Mouse (Mus musculus): ENCODE data around the gene Mndal.
"Not testable (repeated sequence)": the region's sequence is repeated elsewhere in the genome, so short reads cannot be mapped to it uniquely, and the experiment has no call there.

The Mndal gene

DNA sequence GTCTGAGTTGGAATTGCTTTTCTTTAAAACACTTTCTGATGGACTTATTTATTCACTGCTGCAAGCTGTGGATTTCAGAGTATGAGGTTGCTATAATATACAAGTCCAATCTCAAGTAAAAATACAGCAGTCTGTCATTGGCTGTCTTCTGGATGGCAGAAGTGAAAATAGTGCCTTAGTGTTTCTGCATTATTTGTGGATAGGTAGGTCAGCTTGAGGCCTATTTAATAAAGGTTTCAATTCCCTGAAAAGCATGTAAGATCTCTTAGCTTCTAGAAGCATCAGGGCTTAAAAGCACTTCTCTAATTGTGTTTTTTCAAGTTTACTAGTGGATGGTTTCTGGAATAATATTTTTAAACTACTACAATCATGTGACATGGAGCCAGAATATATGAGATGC lies 52.5 kb downstream of the Mndal start:
- not testable (repeated sequence) for DNase-seq (ENCODE audit: low spot score in 2 of 2)

DNA sequence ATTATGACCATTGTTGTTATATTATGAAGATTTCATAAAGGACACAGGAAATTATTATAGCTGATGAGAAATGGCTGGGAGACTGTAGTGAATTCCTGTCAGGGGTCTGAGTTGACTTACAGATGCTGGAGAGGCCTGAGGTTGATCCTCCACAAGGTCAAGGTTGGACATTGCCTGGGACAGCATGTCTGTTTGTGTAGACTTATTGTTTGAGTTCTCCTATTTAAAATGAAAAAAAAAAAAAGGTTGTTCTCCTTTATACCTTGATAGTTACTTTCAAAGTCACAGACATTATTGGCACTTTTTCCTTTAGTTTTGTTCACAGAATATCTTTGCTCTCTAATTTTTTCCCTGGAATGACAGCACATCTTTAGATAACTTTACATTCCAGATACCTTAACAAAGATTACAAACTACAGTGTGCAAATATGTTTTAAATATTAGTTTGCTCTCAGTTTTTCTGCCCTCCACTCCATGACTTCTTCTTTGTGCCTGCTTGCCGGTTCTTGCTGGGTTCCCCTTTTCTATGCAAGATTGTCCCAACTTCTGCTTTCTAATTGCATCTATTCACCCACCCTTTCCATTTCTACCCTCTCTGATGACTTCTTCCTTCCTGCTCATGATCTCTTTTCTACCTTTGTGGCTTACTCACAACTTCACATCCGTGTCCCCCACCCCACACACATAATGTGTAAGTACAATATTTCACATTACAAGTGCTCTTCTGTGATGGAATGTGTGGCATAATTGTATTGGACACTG lies 55.1 kb downstream of the Mndal start:
- not testable (repeated sequence) for DNase-seq (ENCODE audit: low spot score in 2 of 2)

DNA sequence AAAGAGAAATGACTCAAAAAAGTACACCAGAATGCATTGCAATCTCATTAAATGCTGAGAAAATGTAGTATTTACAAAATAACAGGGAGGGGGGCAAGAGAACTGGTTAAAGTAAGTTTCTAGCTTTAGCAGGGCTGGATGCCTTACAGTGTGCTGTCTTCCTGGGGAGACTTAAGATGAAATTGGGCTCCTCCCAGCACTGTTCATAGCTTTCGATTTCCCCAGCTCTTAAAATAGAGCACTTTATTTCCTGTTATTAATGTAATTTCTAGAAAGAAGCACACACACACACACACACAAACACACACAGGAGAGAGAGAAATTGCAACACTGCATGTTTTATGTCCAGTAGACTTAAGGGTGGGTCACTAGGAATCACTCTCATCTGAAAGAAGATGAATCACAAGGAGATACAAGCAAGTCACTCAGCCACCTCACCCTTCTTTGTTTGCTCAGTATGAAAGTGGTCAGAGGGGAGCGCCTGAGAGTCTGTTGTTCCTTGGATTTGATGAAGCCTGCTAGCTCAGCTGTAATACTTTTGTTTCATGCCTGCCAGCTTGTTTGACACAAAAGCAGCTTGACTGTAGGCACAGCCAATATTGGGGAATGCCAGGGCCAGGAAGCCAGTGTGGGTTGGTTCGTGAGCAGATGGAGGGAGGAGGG lies 62.2 kb downstream of the Mndal start:
- peak; percentile 17 to 35 for DNase-seq (ENCODE audit: low spot score in 2 of 2)

DNA sequence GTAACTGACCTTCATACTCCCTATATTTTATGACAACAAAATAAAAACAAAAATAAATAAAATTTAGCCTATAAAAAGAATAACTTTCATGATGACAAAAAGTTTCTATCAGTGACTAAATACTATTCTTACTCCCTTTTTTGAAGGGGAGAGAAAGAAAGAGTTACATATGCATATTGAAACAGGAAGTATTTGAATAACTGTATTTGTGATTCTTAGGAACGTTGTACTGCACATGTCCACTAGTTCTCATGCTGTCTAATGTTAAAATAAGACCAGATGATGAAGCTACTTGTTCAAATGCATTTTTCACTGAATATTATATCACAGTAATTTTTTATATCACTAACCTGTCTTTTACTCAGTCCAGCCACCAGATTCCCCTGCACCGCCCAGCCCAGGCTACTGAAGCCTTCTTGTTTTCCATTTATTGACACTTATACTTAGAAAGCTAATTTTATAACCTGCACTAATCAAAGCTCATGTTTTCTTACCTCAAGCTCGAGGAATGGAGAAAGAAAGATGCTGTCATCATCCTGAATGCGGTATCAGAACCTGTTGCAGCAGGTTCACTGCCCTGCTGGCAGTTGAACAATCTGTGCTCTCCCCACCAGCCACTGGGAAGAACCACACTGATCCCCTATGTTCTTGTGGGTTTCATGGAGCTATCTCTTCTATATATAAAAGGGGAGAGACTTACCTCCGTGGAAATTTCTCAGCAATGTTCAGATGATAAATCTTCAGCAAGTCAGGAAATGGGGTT lies 62.9 kb downstream of the Mndal start:
- DNase-seq (ENCODE audit: low spot score in 2 of 2), result peak; percentile 7 to 10

DNA sequence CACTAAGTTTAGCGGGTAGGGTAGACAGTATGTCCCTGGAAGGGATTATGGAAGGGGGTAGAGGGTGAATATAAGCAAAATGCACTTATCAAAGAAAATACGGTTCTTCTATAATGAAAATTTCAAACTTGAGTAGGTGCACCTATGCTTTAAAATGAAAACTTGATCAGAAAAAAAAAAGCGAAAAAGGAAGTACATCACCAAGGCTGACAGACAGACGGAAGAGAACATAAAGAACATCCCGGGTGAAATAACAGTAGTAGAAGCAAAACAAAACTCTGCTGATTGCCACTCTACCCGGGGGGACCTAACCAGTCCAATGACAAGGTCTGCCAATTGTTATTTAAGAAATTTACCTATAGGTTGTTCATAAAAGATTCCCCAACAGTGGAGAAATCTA lies 64.0 kb downstream of the Mndal start:
- DNase-seq (ENCODE audit: low spot score in 2 of 2), result peak in 1 of 2 experiments; percentile 2

DNA sequence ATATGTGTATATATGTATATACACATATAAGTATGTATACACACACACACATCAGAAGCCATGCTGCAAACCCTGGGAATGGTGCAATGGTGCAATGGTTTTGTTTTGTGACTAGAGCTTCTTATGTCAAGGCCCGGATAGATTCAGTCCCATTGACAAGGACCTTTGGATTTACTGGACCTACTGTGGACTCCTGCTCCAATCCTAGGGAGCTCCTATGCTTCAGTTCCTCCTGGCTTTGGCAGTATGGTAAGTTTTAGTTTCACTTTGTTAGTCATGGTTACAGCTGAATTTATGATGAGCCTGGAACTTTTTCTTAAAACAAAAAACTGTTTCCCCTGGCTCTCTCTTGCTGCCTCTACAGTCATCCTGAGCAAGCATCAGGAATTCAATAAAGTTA lies 65.2 kb downstream of the Mndal start:
- not testable (repeated sequence) for DNase-seq (ENCODE audit: low spot score in 2 of 2)

DNA sequence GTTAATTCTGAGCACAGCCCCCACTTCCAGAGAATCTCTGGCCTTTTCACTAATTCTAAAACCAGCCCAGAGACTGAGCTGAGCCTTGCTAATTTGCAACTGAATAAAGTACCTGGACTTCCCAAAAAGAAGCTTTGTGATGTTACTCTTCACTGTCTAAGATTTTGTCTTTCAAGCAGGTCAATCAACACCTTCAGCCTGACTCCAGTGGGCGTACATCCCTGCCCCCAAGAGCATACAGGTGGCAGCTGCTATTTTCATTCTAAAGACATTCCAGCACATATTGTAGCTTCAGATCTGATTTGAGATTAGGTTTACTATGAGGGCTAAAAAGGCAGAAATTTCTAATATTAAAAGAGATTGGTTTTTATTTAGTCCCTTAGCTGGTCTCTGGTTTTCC lies 73.7 kb downstream of the Mndal start:
- not testable (repeated sequence) for DNase-seq (ENCODE audit: low spot score in 2 of 2)

DNA sequence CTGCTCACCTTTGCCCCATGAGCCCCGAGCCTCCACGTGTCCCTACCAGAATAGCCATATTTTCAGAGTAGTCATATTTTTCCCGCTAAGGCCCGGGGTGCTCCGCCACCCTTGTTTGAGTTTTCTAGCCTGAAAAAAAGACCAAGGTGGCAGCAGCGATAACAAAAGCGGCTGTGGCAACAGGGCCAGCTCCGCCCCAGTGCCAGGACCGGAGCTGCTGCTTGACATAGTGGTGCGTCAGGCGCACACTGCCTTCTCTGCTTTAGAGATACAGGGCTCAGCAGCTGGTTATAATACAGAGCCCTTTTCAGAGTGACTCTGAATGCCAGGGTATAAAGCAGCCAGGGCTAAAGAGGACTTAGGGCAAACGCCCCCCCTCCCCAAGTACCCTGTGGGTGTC lies 75.8 kb downstream of the Mndal start:
- no peak for DNase-seq (ENCODE audit: low spot score in 2 of 2)

DNA sequence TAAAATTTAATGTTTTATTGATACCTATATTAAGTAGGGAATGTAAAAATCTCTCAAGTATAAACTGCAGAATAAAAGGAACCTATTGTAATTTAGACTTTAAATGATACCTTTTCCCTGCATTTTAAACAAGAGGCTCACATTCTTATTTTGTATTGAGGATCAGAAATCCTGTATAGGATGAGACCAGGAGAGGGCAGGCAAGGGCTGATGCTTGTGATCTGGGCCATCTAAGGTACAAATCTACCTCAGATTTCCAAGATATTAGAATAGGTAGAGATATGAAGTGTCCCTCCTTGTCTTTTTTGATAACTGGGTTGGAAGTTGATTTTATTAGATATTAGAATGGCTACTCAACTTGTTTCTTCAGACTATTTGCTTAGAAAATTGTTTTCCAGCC lies 88.6 kb downstream of the Mndal start:
- DNase-seq (ENCODE audit: low spot score in 2 of 2), result not testable (repeated sequence)

DNA sequence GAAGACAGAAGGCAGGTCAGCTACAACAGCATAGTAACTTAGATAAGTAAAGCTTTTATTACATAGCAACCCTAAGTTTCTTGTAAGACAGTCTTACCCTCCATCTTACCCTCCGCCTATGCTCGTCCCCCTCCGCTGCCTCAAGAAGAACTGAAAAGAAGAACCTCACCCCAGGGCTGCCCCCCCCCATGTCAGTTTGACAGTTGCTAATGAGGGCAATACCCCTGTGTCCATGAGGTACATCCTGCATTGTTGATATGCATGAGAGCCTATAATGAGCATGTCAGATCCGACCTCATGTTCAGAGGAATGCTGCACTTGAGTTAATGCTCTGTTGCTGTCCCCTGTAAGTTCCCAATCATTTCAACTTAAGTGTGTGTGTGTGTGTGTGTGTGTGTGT lies 89.4 kb downstream of the Mndal start:
- DNase-seq (ENCODE audit: low spot score in 2 of 2), result peak in 1 of 2 experiments; percentile 59

DNA sequence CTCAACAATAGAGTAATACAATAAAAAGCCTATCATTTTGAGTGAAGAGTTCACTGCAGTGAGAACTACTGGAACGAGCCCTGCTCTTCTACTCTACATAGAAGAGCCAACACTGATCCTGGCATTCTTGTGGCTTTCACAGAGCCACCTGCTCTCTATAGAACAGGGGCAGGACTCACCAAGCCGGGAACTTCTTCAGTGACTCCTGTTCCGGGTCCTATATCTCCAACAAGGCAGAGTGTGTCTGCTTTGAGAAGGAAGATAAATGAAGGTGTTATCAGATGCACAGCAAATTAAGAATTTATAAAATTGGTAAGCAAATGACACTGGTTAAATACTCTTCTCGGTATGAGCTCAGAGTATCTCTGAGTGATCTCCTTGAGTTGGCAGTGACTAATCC lies 96.1 kb downstream of the Mndal start:
- DNase-seq (ENCODE audit: low spot score in 2 of 2), result not testable (repeated sequence)

DNA sequence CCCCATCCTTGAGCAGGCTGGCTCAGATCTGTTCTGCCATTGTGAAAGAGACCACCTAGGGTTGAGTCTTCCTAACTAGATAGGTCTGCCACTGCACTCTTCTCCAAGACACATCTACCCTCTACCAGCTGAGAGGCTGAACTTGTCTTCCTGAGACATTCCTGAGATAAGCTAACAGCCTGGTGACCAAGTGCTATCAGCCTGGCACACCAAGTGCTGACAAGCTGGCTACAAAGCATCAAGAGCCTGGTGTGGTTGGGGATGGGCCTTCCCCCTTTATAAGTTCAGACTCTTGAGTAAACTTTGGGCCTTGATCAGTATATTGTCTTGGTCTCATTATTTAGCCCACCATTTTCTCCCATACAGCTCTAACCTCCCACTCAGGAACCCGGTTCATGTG lies 97.5 kb downstream of the Mndal start:
- DNase-seq (ENCODE audit: low spot score in 2 of 2), result no peak

DNA sequence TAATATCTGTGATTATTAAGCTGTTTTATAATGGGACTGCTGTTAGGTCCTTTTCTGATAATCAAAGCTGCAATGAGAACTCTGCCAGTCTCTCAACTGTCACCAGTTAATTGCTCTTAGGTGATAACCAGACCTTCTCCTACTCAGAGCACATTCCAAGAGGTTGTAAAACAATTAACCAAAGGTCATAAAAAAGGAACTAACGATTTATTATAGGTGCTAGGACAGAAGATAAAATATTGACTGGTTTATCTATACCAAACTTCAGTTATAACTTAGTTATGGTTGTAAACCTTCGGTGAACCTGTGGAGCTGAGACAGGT lies 120.8 kb downstream of the Mndal start:
- not testable (repeated sequence) for DNase-seq (ENCODE audit: low spot score in 2 of 2)

DNA sequence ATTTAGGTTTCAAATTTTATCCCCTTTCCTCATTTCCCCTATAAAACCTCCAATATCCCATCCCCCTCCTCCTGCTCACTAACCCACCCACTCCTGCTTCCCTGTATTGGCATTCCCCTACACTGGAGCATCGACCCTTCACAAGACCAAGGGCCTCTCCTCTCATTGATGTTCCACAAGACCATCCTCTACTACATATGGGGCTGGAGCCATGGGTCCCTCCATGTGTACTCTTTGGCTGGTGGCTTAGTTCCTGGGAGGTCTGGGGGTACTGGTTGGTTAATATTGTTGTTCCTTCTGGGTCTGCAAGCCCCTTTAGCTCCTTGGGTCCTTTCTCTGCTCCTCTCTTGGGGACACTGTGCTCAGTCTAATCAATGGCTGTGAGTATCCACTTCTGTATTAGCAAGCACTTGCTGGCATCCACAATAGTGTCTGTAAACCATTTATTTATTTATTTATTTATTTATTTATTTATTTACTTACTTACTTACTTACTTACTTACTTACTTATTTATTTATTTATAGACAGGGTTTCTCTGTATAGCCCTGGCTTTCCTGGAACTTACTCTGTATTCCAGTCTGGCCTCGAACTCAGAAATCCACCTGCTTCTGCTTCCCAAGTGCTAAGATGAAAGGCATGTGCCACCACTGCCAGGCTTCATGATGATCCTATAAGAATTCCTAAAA lies 121.4 kb downstream of the Mndal start:
- DNase-seq (ENCODE audit: low spot score in 2 of 2), result not testable (repeated sequence)

DNA sequence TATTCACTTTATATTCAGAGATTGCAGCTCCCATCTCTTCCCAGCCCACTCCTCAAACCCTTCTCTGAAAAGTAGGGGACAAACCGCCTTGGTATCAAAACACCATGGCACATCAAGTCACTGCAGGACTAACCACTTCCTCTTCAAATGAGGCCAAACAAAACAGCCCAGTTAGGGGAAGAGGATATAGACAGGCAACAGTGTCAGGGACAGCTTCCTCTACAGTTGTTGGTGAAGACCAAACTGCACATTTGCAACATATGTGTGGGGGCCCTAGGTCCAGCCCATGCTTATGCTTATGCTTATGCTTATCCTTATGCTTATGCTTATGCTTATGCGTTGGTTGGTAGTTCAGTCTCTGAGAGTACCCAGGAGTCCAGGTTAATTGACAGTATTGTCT lies 133.0 kb downstream of the Mndal start:
- DNase-seq (ENCODE audit: low spot score in 2 of 2), result peak; percentile 8 to 17

DNA sequence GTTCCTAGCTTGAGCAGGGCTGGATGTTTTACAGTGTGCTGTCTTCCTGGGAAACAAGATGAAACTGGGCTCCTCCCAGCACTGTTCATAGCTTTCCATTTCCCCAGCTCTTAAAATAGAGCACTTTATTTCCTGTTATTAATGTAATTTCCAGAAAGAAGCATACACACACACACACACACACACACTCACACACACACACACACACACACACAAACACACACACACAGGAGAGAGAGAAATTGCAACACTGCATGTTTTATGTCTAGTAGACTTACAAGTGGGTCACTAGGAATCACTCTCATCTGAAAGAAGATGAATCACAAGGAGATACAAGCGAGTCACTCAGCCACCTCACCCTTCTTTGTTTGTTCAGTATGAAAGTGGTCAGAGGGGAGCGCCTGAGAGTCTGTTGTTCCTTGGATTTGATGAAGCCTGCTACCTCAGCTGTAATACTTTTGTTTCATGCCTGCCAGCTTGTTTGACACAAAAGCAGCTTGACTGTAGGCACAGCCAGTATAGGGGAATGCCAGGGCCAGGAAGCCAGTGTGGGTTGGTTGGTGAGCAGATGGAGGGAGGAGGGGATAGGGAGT lies 139.5 kb downstream of the Mndal start:
- not testable (repeated sequence) for DNase-seq (ENCODE audit: low spot score in 2 of 2)

DNA sequence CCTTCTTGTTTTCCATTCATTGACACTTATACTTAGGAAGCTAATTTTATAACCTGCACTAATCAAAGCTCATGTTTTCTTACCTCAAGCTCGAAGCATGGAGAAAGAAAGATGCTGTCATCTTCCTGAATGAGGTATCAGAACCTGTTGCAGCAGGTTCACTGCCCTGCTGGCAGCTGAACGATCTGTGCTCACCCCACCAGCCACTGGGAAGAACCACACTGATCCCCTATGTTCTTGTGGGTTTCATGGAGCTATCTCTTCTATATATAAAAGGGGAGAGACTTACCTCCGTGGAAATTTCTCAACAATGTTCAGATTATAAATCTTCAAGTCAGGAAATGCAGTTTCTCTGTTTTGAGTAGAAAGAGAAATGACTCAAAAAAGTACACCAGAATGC lies 140.1 kb downstream of the Mndal start:
- DNase-seq (ENCODE audit: low spot score in 2 of 2), result not testable (repeated sequence)

DNA sequence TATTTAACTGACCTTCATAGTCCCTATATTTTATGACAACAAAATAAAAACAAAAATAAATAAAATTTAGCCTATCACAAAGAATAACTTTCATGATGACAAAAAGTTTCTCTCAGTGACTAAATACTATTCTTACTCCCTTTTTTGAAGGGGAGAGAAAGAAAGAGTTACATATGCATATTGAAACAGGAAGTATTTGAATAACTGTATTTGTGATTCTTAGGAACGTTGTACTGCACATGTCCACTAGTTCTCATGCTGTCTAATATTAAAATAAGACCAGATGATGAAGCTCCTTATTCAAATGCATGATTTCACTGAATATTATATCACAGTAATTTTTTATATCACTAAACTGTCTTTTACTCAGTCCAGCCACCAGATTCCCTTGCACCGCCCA lies 140.5 kb downstream of the Mndal start:
- not testable (repeated sequence) for DNase-seq (ENCODE audit: low spot score in 2 of 2)

All from natural killer cell, adult 2 months (primary cell).